Mouse (Mus musculus): ENCODE results near the gene Cab39l. TPM values are rescaled to one million over a fixed set of nuclear protein-coding genes. Genes with fewer than 3 reads are reported as not detected.
"Not testable (repeated sequence)": the region's sequence is repeated elsewhere in the genome, so short reads cannot be mapped to it uniquely, and the experiment has no call there.

Cab39l gene
- polyA plus RNA-seq (2012; rRNA removed), result 4.9 and 8.4 TPM in 2 replicates
- polyA plus RNA-seq (2014; fragmentation: Nextera tagmentation; extraction: Ambion mirVana), result 29.8 and 30.0 TPM in 2 replicates

DNA sequence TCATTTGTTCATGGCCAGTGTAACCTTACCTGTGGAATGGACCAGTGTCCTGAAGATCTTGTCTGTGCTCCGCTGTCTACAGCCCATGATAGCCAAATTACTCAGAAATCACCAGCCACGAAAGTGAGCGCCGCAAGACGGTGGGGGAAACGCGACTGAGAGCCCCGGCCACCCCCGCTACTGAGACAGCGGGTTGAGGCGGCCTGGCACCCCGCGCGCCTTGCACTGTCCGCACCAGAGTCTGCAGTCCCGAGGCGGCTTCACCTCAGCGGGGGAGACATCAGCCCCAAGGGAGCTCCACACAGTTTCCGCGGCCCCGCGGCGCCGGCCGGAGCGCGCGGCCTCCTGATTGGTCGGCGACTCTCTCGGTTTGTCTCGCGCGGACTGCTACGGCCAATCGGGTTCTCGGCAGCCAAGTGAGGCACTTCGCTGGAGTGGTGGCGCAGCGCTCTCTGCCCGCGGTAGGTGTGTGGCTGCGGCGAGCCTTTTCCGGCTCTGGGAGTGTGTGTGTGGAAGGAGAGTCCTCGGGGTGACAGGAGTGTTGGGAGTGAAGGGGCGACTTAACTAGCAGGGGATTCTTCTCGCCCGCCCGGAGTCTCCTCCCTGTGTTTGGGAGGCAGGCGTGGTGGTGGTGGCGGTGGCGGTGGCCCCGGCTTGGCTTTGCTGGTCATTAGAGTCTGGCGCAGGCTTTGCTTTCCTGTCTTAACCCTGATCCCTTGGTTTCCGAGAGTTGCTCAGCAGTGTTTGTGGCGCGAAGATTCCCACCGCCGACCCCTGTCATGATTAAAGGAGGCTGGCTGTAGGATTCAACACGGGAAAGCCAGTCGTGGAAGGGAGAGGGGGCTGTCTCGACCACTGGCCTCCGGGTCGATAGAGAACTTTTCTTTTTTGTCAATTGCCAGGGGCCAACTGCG lies at the start of gene Cab39l, which contains the start of gene Setdb2:
Cab39l (plus strand) TSS at position 415 of the 914 bp plus-strand sequence.
Setdb2 (minus strand) TSS at position 327 of the 914 bp plus-strand sequence.
- peak within 1 kb of the TSS; percentile 82 for H3K27ac ChIP-seq
- peaks cover 3% of the 10 kb centered on the region for H3K36me3 ChIP-seq (replicated peaks; ENCODE audit: control insufficient read depth, insufficient read depth, low read depth)
- H3K4me1 ChIP-seq (replicated peaks; ENCODE audit: control insufficient read depth in 2 of 2, insufficient read depth in 2 of 2, low read length in 1 of 2), result peaks cover 4 to 7% of the 10 kb centered on the region in 2 experiments
- under 1% methylated on average over 66 of the region's 66 CpGs for WGBS (ENCODE audit: insufficient replicate concordance)
- peak; percentile 90 to 93 (median 90) for DNase-seq (ENCODE audit: low read depth in 3 of 3, low spot score in 3 of 3)
- H3K27me3 ChIP-seq (ENCODE audit: control insufficient read depth, insufficient read depth, low read length), result no peaks in the 10 kb centered on the region
- peak; percentile 57 for TF ChIP-seq CTCF (IDR thresholded peaks at IDR 0.05; ENCODE audit: low read depth)
- TF ChIP-seq EP300 (IDR thresholded peaks at IDR 0.05; ENCODE audit: low read depth), result no peak
- peak within 1 kb of the TSS; percentile 95 for H3K9ac ChIP-seq (replicated peaks)
- H3K4me3 ChIP-seq (ENCODE audit: insufficient read depth in 1 of 2, low read depth in 2 of 2, low read length in 2 of 2), result peak within 1 kb of the TSS; percentile 92 to 96
- no peaks in the 10 kb centered on the region for H3K9me3 ChIP-seq (ENCODE audit: control insufficient read depth, low read length)
- H3K4me2 ChIP-seq (ENCODE audit: low read depth), result peak within 1 kb of the TSS; percentile 85
- peak; percentile 98 for ATAC-seq (ENCODE audit: insufficient read depth)

DNA sequence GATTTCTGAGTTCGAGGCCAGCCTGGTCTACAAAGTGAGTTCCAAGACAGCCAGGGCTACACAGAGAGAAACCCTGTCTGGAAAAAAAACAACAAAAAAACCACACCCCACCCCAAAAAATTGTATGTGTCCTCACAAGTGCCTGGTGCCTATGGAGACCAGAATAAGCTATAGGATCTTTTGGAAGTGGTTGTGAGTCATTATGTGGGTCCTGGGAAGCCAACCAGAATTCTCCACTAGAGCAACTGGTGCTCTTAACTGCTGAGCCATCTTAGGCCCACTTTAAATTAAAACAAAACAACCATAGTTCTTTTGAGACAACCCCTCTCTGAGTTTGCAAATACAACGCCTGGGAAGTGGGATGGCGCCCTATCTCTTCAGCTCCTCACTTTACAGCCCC lies 45.5 kb upstream of the Cab39l start, which contains the start of gene Phf11c:
Phf11c (minus strand) TSS at position 101 of the 400 bp plus-strand sequence.
- no peaks in the 10 kb centered on the region for H3K4me1 ChIP-seq (replicated peaks; ENCODE audit: control insufficient read depth in 2 of 2, insufficient read depth in 2 of 2, low read length in 1 of 2)
- whole genome bisulfite sequencing (ENCODE audit: insufficient replicate concordance), result 71% methylated on average over 3 of the region's 3 CpGs
- TF ChIP-seq CTCF (IDR thresholded peaks at IDR 0.05; ENCODE audit: low read depth) (no peak), EP300 (IDR thresholded peaks at IDR 0.05; ENCODE audit: low read depth) (no peak)
- H3K4me2 ChIP-seq (ENCODE audit: low read depth), result no peak within 1 kb of the TSS
- no peaks in the 10 kb centered on the region for H3K27me3 ChIP-seq (ENCODE audit: control insufficient read depth, insufficient read depth, low read length)
- H3K4me3 ChIP-seq (ENCODE audit: insufficient read depth in 1 of 2, low read depth in 2 of 2, low read length in 2 of 2), result no peak within 1 kb of the TSS
- no peaks in the 10 kb centered on the region for H3K9me3 ChIP-seq (ENCODE audit: control insufficient read depth, low read length)
- DNase-seq (ENCODE audit: low read depth in 3 of 3, low spot score in 3 of 3) (no peak), ATAC-seq (ENCODE audit: insufficient read depth) (no peak)
- no peak within 1 kb of the TSS for H3K27ac ChIP-seq
- H3K36me3 ChIP-seq (replicated peaks; ENCODE audit: control insufficient read depth, insufficient read depth, low read depth), result no peaks in the 10 kb centered on the region
- H3K9ac ChIP-seq (replicated peaks), result no peak within 1 kb of the TSS

DNA sequence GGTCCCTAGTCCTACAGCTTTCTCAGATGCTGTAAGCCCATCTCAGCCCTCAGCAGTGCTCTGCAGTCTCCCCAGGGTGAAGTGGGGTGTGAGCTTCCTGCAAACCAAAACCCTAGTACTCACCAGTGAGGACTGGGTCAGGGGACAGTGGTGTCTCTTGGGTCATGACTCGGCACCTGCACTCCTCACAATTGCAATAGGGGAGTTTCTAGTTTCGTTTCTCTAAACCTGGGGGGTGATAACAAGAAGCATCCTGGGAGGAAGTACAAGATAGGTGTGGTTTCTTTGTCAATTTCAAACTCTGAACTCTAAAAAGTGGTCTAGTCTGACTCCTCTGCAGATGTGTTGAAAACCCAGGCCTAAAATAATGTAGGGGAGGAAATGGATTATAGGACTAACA lies 43.8 kb upstream of the Cab39l start:
- no peak for ATAC-seq (ENCODE audit: insufficient read depth)
- TF ChIP-seq CTCF (IDR thresholded peaks at IDR 0.05; ENCODE audit: low read depth), result no peak
- no peak for TF ChIP-seq EP300 (IDR thresholded peaks at IDR 0.05; ENCODE audit: low read depth)
- DNase-seq (ENCODE audit: low read depth in 3 of 3, low spot score in 3 of 3), result no peak

DNA sequence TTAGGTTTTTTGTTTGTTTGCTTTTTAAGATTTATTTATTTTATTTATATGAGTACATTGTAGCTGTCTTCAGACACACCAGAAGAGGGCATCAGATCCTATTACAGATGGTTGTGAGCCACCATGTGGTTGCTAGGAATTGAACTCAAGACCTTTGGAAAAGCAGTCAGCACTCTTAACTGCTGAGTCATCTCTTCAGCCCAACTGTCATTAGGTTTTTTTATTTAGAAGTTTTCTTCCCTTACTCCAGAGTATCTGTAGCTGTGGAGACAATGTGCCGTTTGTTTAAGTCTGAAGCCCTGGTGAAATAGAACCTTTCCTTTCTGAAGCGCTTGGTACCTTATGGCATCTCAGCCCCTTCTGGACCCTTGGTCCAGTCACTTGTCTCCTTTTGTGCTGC lies 25.8 kb upstream of the Cab39l start:
- H3K36me3 ChIP-seq (replicated peaks; ENCODE audit: control insufficient read depth, insufficient read depth, low read depth), result peaks cover 13% of the 10 kb centered on the region
- WGBS (ENCODE audit: insufficient replicate concordance), result 83% methylated on average over 2 of the region's 2 CpGs

More for the DNA sequence above, 43.8 kb upstream of the Cab39l start:
- Histone ChIP-seq H3K4me2 (ENCODE audit: low read depth) (no peak overlapping the region), H3K27me3 (ENCODE audit: control insufficient read depth, insufficient read depth, low read length) (no peaks in the 10 kb centered on the region), H3K27ac (no peak overlapping the region), H3K4me3 (ENCODE audit: insufficient read depth in 1 of 2, low read depth in 2 of 2, low read length in 2 of 2) (no peak overlapping the region), H3K9ac (replicated peaks) (no peak overlapping the region), H3K4me1 (replicated peaks; ENCODE audit: control insufficient read depth in 2 of 2, insufficient read depth in 2 of 2, low read length in 1 of 2) (no peaks in the 10 kb centered on the region), H3K36me3 (replicated peaks; ENCODE audit: control insufficient read depth, insufficient read depth, low read depth) (no peaks in the 10 kb centered on the region), H3K9me3 (ENCODE audit: control insufficient read depth, low read length) (no peaks in the 10 kb centered on the region)
- WGBS (ENCODE audit: insufficient replicate concordance), result 29% methylated on average over 2 of the region's 2 CpGs

DNA sequence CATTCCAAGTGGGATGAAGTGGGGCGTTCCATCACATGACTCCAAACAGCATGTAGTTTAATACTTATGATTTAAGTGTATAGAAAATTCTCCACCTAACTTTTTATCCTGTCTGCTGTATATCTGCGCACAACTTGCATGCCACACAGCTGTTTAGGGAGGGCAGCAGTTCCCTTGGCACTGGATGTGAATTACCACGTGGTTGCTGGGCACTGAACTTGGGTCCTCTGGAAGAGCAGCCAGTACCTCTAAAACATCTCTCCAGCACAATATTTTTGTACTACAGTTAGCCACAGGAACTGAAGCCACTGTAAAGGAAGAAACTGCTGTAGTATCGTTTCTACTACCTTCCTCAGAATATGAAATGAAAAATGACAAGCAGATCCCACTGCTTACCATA lies 22.6 kb upstream of the Cab39l start:
- Histone ChIP-seq H3K4me1 (replicated peaks; ENCODE audit: control insufficient read depth in 2 of 2, insufficient read depth in 2 of 2, low read length in 1 of 2) (no peaks in the 10 kb centered on the region), H3K9ac (replicated peaks) (no peak overlapping the region), H3K9me3 (ENCODE audit: control insufficient read depth, low read length) (no peaks in the 10 kb centered on the region), H3K36me3 (replicated peaks; ENCODE audit: control insufficient read depth, insufficient read depth, low read depth) (peaks cover 13% of the 10 kb centered on the region), H3K27me3 (ENCODE audit: control insufficient read depth, insufficient read depth, low read length) (no peaks in the 10 kb centered on the region), H3K4me2 (ENCODE audit: low read depth) (no peak overlapping the region), H3K4me3 (ENCODE audit: insufficient read depth in 1 of 2, low read depth in 2 of 2, low read length in 2 of 2) (no peak overlapping the region), H3K27ac (no peak overlapping the region)
- DNase-seq (ENCODE audit: low read depth in 3 of 3, low spot score in 3 of 3) (no peak), ATAC-seq (ENCODE audit: insufficient read depth) (no peak)
- TF ChIP-seq EP300 (IDR thresholded peaks at IDR 0.05; ENCODE audit: low read depth), result no peak
- no peak for TF ChIP-seq CTCF (IDR thresholded peaks at IDR 0.05; ENCODE audit: low read depth)
- WGBS (ENCODE audit: insufficient replicate concordance), result 73% methylated on average over 4 of the region's 4 CpGs

More for the DNA sequence above, 25.8 kb upstream of the Cab39l start:
- H3K9ac ChIP-seq (replicated peaks); H3K9me3 ChIP-seq (ENCODE audit: control insufficient read depth, low read length); H3K27me3 ChIP-seq (ENCODE audit: control insufficient read depth, insufficient read depth, low read length); H3K4me1 ChIP-seq (replicated peaks; ENCODE audit: control insufficient read depth in 2 of 2, insufficient read depth in 2 of 2, low read length in 1 of 2); H3K4me2 ChIP-seq (ENCODE audit: low read depth); DNase-seq (ENCODE audit: low read depth in 3 of 3, low spot score in 3 of 3); H3K27ac ChIP-seq; ATAC-seq (ENCODE audit: insufficient read depth); H3K4me3 ChIP-seq (ENCODE audit: insufficient read depth in 1 of 2, low read depth in 2 of 2, low read length in 2 of 2): not testable (repeated sequence)

Measured in liver, embryonic 14.5 days (tissue).